Mouse (Mus musculus) CD8-positive naive resting alpha-beta T cell, adult 2 months (primary cell): ENCODE data around the gene Pan3.

Experiments
- DNase-seq, 2 experiments: peaks; one replicate each; pipeline ENCODE4 v3.0.0; 2022; ENCODE audit warnings: low read depth in 2 of 2, low spot score in 2 of 2

The Pan3 gene

DNA sequence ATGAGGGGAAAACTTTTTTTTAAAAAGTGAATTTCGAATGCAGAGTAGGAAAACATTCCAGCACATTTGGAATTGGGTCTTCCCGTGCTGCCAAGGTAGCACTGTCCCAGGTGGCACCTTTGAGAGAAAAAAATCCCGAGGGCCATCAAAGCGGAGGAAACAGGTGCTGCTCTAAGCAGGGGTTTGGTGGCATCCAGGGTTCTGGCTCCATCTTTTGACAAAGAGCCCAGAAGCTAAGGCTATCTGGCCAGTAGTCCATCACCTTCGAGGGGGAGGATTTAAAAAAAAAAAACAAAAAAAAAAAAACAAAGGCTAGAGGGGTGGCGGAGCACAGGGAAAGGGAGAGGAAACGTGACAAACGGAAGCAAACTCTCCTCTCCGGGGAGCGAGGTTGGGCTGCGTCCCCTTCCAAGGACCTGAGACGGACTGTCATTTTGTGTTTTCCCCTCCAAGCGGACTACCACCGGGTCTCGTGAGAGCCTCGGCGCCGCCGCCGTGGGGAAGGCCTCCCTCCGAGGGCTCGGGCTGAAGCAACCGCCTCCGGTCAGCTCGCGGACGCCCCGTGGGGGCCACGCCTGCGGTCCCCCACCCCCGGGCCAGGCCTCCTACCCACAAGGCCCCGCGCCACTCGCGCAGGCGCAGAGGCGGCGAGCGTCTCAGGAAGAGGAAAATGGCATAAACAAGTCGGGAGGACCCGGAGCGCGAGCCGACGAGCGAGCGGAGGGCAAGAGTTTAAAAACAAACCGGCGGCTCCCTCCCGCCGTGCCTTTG lies at the start of gene Pan3:
Gene Pan3, plus strand, starts transcription at position 627 of the 771 bp plus-strand sequence.
- peak; percentile 86 to 92 for DNase-seq

DNA sequence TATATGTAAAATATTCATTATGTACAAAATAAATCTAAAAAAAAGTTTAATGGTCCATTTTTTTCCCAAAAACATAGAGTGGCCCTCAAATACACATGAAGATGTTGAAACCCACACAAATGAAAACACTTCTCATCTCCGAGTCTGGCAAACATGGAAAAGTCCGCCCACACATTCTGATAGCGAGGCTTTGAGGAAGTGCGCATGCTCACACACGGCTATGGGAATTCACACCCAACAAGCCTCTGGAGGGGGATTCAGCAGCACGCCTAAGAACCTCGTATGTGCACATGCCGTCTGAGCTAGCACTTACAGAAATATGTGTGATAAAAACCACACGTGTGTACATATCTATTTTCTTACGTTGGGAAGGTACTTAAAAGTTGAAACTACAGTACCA lies 48.6 kb upstream of the Pan3 start:
- DNase-seq, result no peak

DNA sequence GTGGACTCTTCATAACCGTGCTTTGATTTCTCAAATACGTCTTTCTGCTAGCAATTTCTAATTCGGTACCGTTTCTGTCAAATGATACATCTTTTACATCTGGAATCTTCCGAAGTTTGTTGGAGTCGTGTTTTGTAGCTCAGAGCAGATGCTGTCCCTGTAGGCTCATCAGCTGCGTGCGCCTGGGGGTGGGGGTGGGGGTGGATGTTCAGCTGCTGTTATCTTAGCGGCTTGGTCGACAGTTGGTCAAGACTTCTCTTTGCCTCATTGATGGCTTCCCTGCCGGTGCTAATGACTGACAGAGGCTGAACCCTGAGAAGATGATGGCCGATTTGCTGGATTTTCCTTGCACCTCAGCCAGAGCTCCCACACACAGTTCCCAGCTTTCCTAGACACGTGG lies 43.1 kb upstream of the Pan3 start:
- no peak for DNase-seq

DNA sequence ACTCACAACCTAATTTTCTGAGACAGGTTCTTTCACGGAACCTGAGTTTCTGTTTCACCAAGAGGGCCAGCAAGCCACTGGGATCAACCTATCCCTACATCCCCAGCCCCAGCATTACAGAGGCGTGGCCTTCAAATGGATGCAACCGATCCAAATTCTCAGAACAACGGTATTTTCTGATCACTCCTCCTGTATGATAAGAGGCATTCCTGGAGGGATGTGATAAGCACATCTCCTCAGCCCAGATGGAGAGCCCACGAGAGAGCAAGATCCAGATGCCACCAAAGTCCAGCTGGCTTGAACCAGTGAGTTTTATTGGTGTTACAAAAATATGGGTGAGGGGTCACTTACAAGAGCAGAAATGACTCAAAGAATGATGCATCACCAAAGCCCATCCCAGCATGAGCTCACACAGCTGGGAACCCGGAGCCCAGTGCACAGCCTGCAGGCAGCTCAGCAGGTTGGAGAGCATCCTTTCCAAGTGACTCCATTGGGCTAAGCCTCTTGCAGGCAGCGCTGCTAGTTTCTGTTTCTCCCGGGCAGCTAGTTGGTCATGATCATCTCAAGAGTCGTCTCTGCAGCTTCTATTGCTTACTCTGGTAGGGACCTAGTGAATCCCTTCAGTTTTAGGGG lies 41.5 kb upstream of the Pan3 start:
- no peak for DNase-seq

DNA sequence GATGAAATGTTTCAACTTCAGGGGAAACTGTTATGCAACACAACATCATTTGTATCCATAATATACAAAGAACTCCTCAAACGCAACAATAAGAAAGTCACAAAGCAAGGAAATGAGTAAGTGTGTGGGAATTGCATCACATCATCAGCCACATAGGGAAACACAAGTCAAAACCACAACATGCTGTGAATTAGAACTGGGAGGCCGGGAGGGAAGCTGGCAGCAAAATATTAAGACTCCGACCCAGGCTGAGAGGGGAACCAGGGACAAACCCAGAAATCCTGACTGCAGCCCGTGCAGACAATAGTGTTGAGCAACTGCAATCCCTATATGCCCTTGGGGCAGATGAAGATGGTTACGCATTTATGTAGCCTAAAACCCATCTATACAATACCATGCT lies 40.9 kb upstream of the Pan3 start:
- DNase-seq, result no peak

DNA sequence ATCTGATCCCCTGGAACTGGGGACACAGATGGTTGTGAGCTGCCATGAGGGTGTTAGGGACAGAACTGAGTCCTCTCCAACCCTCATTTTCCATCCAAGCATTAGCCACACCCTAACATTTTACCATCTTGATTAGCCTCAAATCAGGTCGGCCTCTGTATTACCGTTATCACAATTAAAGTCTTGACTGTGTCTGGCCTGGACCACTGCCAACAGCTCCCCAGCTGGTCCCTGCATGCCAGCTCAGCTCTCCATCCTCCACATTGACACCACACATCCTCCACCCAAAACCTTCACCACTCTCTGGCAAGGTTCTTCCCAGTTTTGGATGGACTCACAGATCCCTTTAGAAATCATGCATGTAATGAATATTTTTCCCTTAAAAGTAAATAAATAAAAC lies 39.2 kb upstream of the Pan3 start:
- DNase-seq, result no peak

DNA sequence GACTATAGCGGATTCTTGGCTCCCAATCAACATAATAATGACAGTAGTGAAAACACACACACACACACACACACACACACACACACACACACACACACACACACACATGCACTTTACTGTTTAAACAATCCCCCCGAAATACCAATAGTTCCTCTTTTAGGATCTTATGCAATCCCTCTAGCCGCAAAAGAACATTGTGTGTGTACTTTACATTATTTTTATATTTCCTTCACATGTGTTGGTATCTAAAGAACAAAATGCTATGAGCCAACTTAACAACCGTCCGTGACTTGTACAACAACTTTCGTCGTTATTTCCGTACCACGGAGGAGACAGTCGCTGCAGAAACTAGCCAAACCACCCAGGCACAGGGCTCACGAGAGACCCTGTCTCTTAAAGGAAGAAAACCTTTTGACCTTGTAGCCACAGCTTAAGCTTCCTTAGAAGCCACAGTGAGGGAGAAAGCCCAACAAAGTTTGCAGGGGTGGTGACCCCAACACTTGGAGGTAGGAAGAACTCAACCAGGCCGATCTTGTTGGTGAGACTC lies 37.2 kb upstream of the Pan3 start:
- DNase-seq, result no peak

DNA sequence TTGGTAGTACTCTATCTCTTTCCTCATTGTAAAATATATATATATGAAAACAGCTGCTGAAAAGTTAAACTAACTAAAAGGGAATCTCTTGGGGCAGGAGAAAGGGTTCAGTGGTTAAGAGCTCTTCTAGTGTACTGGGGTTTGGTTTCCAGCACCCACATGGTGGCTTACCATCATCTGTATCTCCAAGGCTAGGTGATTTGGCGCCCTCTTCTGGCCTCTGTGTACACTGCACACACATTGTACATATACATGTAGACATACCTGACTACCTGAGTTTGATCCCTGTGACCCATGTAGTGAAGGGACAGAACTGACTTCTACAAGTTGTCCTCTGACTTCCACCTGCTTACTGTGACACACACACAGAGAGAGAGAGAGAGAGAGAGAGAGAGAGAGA lies 34.9 kb upstream of the Pan3 start:
- DNase-seq, result no peak

DNA sequence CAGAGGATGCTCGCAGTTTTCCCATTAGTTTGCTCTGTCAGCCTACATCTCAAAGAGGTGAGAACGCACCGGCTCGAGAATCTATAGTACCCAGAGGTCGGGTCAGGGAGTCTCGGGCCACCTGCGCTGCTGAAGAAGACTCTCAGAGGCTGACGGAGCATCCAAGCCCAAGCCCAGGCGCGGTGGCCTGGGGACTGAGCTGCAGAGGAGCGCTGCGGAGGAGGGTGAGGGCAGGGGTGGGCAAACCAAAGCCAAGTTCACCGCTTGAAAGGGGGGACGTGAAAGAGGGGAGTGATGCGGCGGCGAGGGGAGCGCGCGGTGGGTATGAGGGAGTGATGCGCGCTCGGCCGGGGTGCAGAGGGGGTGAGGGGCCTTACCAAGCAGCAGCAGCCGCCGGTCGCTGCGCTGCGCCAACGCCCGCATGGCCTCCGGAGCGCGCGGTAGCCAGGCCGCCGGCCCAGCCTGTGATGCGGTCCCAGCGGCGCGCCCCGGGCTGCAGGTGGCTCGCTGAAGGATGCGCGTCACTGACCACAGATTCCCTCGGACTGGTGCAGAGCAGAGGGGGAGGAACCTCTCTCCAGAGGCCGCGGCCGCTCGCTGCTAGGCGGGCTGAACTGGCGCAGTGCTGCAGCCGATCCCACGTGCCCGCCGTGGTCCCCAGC lies 30.0 kb upstream of the Pan3 start, which contains the start of gene Flt3:
Gene Flt3, minus strand, starts transcription at position 647 of the 662 bp plus-strand sequence.
- DNase-seq, result no peak

DNA sequence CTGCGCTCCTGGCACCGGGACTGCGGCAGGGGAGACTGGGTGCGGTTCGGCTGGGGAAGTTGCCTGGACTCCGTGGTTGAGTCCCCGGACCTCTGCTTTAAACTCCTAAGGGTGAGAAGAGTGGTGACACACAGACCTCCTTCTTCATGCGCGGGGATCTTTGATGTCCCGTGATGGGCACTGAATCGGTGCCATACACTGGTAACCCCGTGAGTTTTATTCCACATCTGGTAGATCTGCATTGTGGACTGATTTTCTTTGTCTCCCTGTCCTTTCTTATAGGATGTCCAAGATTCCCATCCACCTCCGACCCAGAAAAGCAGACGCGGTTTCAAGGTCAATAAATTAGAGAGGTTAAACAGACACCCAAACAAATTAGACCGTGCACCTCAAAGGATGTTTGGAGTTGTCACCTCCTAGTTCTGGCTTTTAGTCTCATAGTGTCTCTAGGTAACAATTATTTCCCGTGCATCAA lies 29.4 kb upstream of the Pan3 start:
- DNase-seq, result no peak

DNA sequence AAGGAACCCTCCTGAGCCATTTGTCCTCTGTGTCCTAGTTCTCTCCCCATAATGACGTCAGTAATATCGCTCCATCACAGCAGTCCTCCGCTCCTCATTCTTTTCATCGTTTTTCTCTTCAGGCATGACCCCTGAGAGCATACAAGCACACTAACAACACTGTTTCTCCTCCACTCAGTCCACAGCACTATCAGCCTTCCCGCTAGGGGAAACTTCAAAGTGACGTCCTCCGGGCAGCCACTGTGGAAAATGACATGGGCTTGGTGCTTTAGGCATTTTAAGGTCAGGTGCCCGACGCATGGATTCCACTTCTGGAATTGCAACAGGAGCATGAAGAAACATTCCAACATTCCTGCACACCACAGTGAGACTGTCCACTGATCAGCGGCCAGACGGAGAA lies 28.9 kb upstream of the Pan3 start:
- no peak for DNase-seq

DNA sequence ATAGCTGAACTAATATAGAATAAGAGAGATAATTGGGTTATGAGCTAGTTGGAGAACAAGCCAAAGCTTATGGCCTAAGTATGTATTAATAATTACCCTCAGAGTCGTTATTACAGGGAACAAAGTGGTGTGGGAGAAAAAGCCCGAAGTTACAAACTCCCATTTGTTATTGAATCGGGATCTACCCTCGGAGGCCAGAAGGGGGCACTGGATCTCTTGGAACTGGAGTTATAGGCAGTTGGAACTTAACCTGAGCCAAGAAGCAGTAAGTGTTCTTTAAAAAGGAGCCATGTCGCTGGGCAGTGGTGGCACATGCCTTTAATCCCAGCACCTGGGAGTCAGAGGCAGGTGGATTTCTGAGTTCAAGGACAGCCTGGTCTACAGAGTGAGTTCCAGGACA lies 27.5 kb upstream of the Pan3 start:
- DNase-seq, result no peak

DNA sequence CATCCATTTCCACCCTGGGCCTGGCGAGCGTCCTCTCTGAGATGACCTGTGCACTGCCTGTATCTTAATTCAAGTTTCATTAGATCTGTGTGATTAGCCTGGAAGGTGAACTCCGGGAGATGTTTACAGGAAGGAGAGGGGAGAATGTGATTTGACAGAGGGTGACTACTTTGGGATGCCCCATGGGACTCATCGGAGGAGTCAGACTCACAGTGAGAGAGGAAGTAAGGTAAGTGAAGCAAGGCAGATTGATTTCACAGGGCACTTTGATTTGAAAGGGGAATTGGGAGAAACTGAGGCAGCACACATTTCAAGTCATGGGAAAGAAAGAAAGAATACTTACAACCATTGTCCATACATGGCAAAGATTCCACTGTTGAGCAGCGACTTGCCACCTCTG lies 23.8 kb upstream of the Pan3 start:
- DNase-seq, result no peak

DNA sequence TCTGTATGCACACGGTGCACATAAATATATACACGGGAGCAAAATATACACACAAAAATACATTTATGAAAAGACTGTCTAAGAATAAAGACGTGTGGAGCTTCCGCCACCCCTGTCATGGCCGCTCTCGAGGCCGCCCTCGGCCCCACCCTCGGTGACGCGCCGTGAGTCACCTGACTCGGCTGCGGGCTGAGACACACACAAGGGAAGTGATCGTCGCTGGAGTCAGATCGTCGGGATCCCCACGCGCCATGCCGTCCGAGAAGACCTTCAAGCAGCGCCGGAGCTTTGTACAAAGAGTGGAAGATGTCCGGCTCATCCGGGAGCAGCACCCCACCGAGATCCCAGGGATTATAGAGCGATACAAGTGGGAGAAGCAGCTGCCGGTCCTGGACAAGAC lies 21.2 kb upstream of the Pan3 start:
- DNase-seq, result no peak

DNA sequence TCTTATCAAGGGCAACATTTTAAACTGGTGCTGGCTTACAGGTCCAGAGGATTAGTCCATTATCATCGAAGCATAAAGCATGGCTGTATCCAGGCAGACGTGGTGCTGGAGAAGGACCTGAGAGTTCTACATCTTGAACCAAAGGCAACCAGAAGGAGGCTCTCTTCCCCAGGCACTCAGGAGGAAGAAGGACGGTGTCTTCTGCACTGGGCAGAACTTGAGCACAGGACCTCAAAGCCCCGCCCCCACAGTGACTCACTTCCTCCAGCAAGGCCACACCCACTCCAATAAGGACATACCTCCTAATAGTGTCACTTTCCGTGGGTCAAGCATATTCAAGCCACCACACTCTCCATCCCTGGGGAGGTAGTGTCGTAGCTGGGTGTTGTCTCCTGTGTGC lies 19.4 kb upstream of the Pan3 start:
- DNase-seq, result no peak

DNA sequence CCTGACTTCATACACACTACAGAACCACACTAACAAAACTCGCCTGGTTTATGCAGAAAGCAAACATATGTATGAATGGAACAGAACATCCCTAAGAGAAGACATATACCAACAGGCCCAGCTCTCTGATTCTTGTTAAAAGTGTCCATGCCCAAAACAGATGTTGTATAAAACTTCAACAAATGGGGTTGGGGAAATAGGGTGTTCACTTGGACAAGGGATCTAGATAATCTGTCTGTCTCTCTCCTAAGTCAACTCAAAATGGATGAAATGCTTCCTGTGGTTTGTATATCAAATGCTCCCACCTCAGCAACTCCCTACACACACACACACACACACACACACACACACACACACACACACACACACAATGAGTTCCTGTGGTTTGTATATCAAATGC lies 12.0 kb upstream of the Pan3 start:
- no peak for DNase-seq

DNA sequence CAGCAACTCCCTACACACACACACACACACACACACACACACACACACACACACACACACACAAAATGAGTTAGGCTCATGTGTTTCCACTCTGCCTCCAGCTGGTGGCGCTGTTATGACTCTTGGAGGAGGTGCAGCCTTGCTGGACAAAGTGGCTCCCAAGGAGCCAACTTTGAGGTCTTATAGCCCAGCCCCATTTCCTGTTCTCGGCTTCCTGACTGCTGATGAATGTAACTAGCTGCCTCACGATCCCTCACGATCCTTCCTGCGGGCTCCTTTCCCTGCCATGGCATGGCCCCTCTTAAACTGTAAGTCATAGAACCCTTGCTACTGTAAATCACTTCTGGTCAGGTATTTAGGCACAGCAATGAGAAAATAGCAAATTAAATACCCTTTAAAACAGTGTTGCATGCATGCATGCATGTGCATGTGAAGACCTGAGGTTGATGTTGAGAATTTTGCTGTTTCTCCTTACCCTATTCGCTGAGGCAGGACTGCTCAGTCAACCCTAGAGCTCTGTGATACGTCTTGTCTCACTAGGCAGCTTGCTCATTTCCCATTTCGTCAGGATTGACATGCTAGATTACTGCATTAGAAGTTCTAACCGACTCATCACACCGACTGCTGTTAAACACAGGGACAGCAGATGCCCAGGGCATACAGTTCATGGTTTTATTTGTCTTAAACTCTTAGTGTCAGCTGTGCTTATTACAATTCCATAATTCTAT lies 11.4 kb upstream of the Pan3 start:
- DNase-seq, result peak; percentile 59 to 71

DNA sequence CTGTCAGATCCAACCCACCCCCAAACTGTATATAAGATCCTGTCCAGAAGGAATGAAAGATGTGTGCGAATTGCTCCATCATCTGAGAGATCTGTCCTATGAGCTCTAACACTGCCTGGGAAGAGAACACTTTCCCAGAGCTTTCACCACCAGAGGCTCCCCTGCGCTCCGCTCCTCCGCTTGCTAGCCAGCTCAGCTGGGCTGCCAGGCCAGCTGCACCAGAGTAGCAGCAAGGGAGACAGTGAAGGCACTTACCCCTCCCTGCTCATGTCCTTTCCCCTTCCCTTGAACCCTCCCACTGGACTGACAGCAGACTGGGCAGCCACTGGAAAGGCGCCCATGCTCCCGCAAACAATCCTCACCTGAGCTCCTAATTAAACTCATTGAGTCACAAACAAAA lies 6.3 kb upstream of the Pan3 start:
- no peak for DNase-seq

DNA sequence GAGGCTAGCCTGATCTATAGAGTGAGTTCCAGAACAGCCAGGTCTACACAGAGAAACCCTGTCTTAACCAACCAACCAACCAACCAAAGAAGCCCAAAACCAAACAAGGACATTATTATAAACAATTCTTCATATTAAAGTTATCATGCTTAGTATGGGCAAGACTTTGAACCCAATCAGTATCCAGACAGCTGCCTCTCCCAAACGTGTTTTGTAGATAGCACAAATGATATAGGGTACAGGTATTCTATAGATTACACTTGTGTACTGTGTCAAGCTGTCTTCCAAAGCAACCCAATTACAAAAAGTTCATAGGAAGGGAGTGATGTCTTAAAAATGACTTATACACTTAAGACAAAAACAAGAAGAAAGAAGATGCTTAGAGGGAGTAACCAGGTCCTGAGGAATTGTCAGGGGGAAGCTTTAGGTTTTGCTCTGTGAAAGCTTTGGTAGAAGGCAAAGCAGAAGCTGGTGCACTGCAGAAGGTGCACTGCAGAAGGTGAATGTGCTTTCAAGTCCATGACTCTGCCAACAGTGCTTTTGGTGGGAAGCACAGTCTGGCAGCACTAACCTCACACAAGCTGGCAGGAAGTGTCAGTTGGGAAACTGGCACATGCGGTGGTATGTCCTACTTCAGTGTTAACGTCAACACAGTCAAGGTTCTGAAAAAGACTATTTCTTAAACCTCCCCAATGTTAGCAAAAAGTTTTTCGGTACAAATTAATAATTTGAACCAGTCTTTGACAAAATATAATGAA lies 3.7 kb upstream of the Pan3 start:
- DNase-seq, result no peak

DNA sequence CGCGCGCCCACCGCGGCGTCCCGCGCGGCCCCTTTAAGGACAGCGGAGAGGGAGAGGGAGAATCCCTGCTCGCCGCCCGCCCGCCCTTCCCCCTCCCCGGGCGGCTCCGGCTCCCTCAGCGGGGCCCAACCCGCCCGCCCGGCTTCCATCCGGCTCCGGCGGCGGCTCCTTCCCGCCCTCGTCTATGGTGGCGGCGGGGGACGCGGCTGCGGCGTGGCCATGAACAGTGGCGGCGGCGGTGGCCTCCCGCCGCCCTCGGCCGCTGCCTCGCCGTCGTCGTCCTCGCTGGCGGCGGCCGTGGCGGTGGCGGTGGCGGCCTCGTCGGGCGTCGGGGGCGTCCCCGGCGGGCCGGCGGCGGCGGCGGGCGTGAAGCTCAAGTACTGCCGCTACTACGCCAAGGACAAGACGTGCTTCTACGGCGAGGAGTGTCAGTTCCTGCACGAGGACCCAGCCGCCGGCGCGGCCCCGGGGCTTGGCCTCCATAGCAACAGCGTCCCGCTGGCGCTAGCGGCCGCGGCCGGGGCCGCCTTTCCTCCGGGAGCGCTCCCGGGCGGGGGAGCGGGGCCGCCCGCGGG lies 487 bp downstream of the Pan3 start:
- DNase-seq, result peak; percentile 31 to 36
